Mouse (Mus musculus) limb, embryonic 10.5 days (tissue): ENCODE data around the gene Ifngr2. TPM values are rescaled to one million over a fixed set of nuclear protein-coding genes. Genes with fewer than 3 reads are reported as not detected.
"Not testable (repeated sequence)": the region's sequence is repeated elsewhere in the genome, so short reads cannot be mapped to it uniquely, and the experiment has no call there.

Experiments used
- DNase-seq: peaks from one replicate; pipeline ENCODE4 v3.0.0-alpha.2; 2017; ENCODE audit warnings: low spot score
- H3K27ac ChIP-seq: fragments of 300-500 bp; sonication (generic); 2 replicates; pipeline ENCODE4 v1.5.1; 2016; ENCODE audit warnings: mild to moderate bottlenecking
- H3K27me3 ChIP-seq: fragments of 300-500 bp; sonication (generic); 2 replicates; pipeline ENCODE4 v1.6.1; 2016; ENCODE audit warnings: low read depth, mild to moderate bottlenecking; ENCODE audit not compliant: poor library complexity, severe bottlenecking
- H3K36me3 ChIP-seq: fragments of 300-500 bp; sonication (generic); 2 replicates; pipeline ENCODE4 v1.6.1; 2016; ENCODE audit warnings: mild to moderate bottlenecking, moderate library complexity
- H3K4me1 ChIP-seq: fragments of 300-500 bp; sonication (generic); 2 replicates; pipeline ENCODE4 v1.6.1; 2016
- H3K4me3 ChIP-seq: fragments of 300-500 bp; sonication (generic); 2 replicates; pipeline ENCODE4 v1.5.1; 2016; ENCODE audit warnings: mild to moderate bottlenecking, moderate library complexity
- H3K9me3 ChIP-seq: fragments of 300-500 bp; sonication (generic); replicated peaks from 2 replicates; pipeline ENCODE4 v1.6.1; 2016; ENCODE audit warnings: mild to moderate bottlenecking
- WGBS: fragments of 180-500 bp; shearing (Covaris S2); methylation state at CpG from one replicate; pipeline ENCODE4 v1.1.7; 2016; 5-methylcytosine and 5-hydroxymethylcytosine counted together
- polyA plus RNA-seq: library from polyadenylated mRNA; unstranded; fragments of >200 nt; fragmentation: Nextera tagmentation; extraction: Ambion mirVana; gene quantifications from 2 replicates; pipeline ENCODE4 v1.2.1, GENCODE M21; 2016

Ifngr2 gene
- polyA plus RNA-seq, 1 experiment from 2014 or later: 32.9 TPM

- DNase-seq: no peak
- no peaks in the 10 kb centered on the region for H3K27me3 ChIP-seq
- H3K36me3 ChIP-seq: no peaks in the 10 kb centered on the region
- peak overlapping the region; percentile 19; the same call in 1 of the 2 replicates for H3K27ac ChIP-seq
- 79% methylated on average over 10 of the region's 10 CpGs for WGBS
- H3K9me3 ChIP-seq: no peaks in the 10 kb centered on the region
- H3K4me1 ChIP-seq: peaks cover 13% of the 10 kb centered on the region
- H3K4me3 ChIP-seq: no peak overlapping the region
These were observed 19.8 kb upstream of the Ifngr2 start for GRCm38 (mm10) chr16:91527051-91527450.

- no peaks in the 10 kb centered on the region for H3K36me3 ChIP-seq
- H3K4me3 ChIP-seq: no peak overlapping the region
- peaks cover 16% of the 10 kb centered on the region for H3K4me1 ChIP-seq
- no peak for DNase-seq
- no peaks in the 10 kb centered on the region for H3K27me3 ChIP-seq
- H3K27ac ChIP-seq: peak overlapping the region; percentile 19; the same call in 1 of the 2 replicates
- 54% methylated on average over 5 of the region's 5 CpGs for WGBS
- no peaks in the 10 kb centered on the region for H3K9me3 ChIP-seq
These were observed 19.4 kb upstream of the Ifngr2 start for GRCm38 (mm10) chr16:91527500-91527899.

- H3K9me3 ChIP-seq: no peaks in the 10 kb centered on the region
- WGBS: 90% methylated on average over 9 of the region's 9 CpGs
- no peak overlapping the region for H3K27ac ChIP-seq
These were observed 18.3 kb upstream of the Ifngr2 start for GRCm38 (mm10) chr16:91528578-91528977.

GRCm38 (mm10) chr16:91530830-91531229 lies 16.0 kb upstream of the Ifngr2 start:
- not testable (repeated sequence) for H3K4me3 ChIP-seq, DNase-seq, H3K36me3 ChIP-seq, H3K27ac ChIP-seq, H3K9me3 ChIP-seq
- Histone ChIP-seq H3K4me1 (peaks cover 31% of the 10 kb centered on the region), H3K27me3 (0 out of 2 replicates have a peak, but pooled peaks cover 12% of the 10 kb centered on the region)
- WGBS: 88% methylated on average over 4 of the region's 4 CpGs

More at GRCm38 (mm10) chr16:91528578-91528977, 18.3 kb upstream of the Ifngr2 start:
- Histone ChIP-seq H3K36me3 (no peaks in the 10 kb centered on the region), H3K4me3 (no peak overlapping the region), H3K27me3 (0 out of 2 replicates have a peak, but pooled peaks cover 5% of the 10 kb centered on the region), H3K4me1 (peaks cover 27% of the 10 kb centered on the region)
- no peak for DNase-seq

GRCm38 (mm10) chr16:91531856-91532255 lies 15.0 kb upstream of the Ifngr2 start:
- no peaks in the 10 kb centered on the region for H3K9me3 ChIP-seq
- no peak for DNase-seq
- H3K36me3 ChIP-seq: no peaks in the 10 kb centered on the region
- 72% methylated on average over 6 of the region's 6 CpGs for WGBS
- no peak overlapping the region for H3K27ac ChIP-seq
- H3K4me1 ChIP-seq: peaks cover 31% of the 10 kb centered on the region
- H3K27me3 ChIP-seq: 0 out of 2 replicates have a peak, but pooled peaks cover 12% of the 10 kb centered on the region
- no peak overlapping the region for H3K4me3 ChIP-seq

- WGBS: 14% methylated on average over 2 of the region's 2 CpGs
- Histone ChIP-seq H3K9me3 (no peaks in the 10 kb centered on the region), H3K27ac (no peak overlapping the region), H3K36me3 (no peaks in the 10 kb centered on the region), H3K4me3 (no peak overlapping the region), H3K4me1 (peaks cover 27% of the 10 kb centered on the region), H3K27me3 (0 out of 2 replicates have a peak, but pooled peaks cover 12% of the 10 kb centered on the region)
- DNase-seq: no peak
These were observed 14.4 kb upstream of the Ifngr2 start for GRCm38 (mm10) chr16:91532429-91532828.

GRCm38 (mm10) chr16:91533097-91534001 lies 13.5 kb upstream of the Ifngr2 start:
- Histone ChIP-seq H3K4me3 (no peak overlapping the region), H3K36me3 (no peaks in the 10 kb centered on the region), H3K27me3 (0 out of 2 replicates have a peak, but pooled peaks cover 12% of the 10 kb centered on the region), H3K27ac (no peak overlapping the region), H3K9me3 (no peaks in the 10 kb centered on the region), H3K4me1 (peaks cover 31% of the 10 kb centered on the region)
- DNase-seq: no peak
- 63% methylated on average over 23 of the region's 23 CpGs for WGBS

GRCm38 (mm10) chr16:91534477-91534876 lies 12.4 kb upstream of the Ifngr2 start:
- peaks cover 35% of the 10 kb centered on the region for H3K4me1 ChIP-seq
- no peak overlapping the region for H3K4me3 ChIP-seq
- no peaks in the 10 kb centered on the region for H3K36me3 ChIP-seq
- H3K27ac ChIP-seq: no peak overlapping the region
- H3K9me3 ChIP-seq: no peaks in the 10 kb centered on the region
- H3K27me3 ChIP-seq: 0 out of 2 replicates have a peak, but pooled peaks cover 12% of the 10 kb centered on the region
- WGBS: 58% methylated on average over 13 of the region's 13 CpGs
- DNase-seq: peak; percentile 99

- WGBS: 79% methylated on average over 6 of the region's 6 CpGs
- Histone ChIP-seq H3K4me3 (no peak overlapping the region), H3K9me3 (no peaks in the 10 kb centered on the region), H3K36me3 (no peaks in the 10 kb centered on the region), H3K4me1 (peaks cover 35% of the 10 kb centered on the region), H3K27ac (no peak overlapping the region), H3K27me3 (0 out of 2 replicates have a peak, but pooled peaks cover 12% of the 10 kb centered on the region)
- no peak for DNase-seq
These were observed 12.0 kb upstream of the Ifngr2 start for GRCm38 (mm10) chr16:91534888-91535287.

- 94% methylated on average over 6 of the region's 6 CpGs for WGBS
- H3K4me3 ChIP-seq: no peak overlapping the region
- no peak for DNase-seq
- H3K36me3 ChIP-seq: no peaks in the 10 kb centered on the region
- no peaks in the 10 kb centered on the region for H3K9me3 ChIP-seq
- H3K4me1 ChIP-seq: peaks cover 33% of the 10 kb centered on the region
- no peak overlapping the region for H3K27ac ChIP-seq
- 0 out of 2 replicates have a peak, but pooled peaks cover 12% of the 10 kb centered on the region for H3K27me3 ChIP-seq
These were observed 10.5 kb upstream of the Ifngr2 start for GRCm38 (mm10) chr16:91536372-91536771.

GRCm38 (mm10) chr16:91537065-91537464 lies 9.8 kb upstream of the Ifngr2 start:
- H3K9me3 ChIP-seq: no peaks in the 10 kb centered on the region
- H3K27me3 ChIP-seq: 0 out of 2 replicates have a peak, but pooled peaks cover 12% of the 10 kb centered on the region
- H3K36me3 ChIP-seq: no peaks in the 10 kb centered on the region
- no peak for DNase-seq
- H3K4me1 ChIP-seq: peaks cover 36% of the 10 kb centered on the region
- 84% methylated on average over 3 of the region's 3 CpGs for WGBS
- H3K4me3 ChIP-seq: no peak overlapping the region
- no peak overlapping the region for H3K27ac ChIP-seq

- Histone ChIP-seq H3K27ac (0 out of 2 replicates have a peak overlapping the region, but pooled peaks have one; percentile 31), H3K9me3 (no peaks in the 10 kb centered on the region), H3K36me3 (no peaks in the 10 kb centered on the region), H3K27me3 (0 out of 2 replicates have a peak, but pooled peaks cover 12% of the 10 kb centered on the region), H3K4me1 (peaks cover 27% of the 10 kb centered on the region), H3K4me3 (no peak overlapping the region)
- no peak for DNase-seq
- WGBS: 84% methylated on average over 6 of the region's 6 CpGs
These were observed 8.8 kb upstream of the Ifngr2 start for GRCm38 (mm10) chr16:91538051-91538450.

- Histone ChIP-seq H3K27ac (0 out of 2 replicates have a peak overlapping the region, but pooled peaks have one; percentile 31), H3K9me3 (no peaks in the 10 kb centered on the region), H3K36me3 (no peaks in the 10 kb centered on the region), H3K4me3 (no peak overlapping the region), H3K4me1 (peaks cover 23% of the 10 kb centered on the region), H3K27me3 (0 out of 2 replicates have a peak, but pooled peaks cover 8% of the 10 kb centered on the region)
- 64% methylated on average over 9 of the region's 9 CpGs for WGBS
- DNase-seq: no peak
These were observed 8.4 kb upstream of the Ifngr2 start for GRCm38 (mm10) chr16:91538513-91538912.
